Mouse (Mus musculus): ENCODE measurements at regions not wholly inside any gene's neighbourhood (a gene's known extent, or its start where the extent isn't known, plus 50 kb on each side); places are given as distances from the start of the nearest gene placed in this dataset.

DNA sequence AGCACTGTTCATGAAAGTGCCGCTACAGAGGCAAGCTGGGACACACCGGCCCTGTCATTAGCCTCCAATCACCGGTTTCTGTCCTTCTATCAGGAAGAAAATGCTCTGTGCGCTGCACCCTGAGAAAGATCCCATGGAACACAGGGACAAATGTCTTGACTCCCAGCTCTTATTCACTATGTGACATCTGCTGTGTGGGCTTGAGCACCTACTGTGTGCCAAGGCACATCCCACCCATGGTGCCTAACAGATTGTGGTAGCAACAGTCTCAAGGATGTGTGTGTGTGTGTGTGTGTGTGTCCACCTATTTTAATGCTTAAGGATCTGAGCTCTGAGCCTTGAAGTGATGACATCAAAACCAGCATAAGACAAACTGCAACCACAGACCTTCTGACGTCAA, 113.4 kb upstream of the Tbx3 start:
- DNase-seq (ENCODE audit: low read depth in 2 of 2, low spot score in 2 of 2), result no peak

DNA sequence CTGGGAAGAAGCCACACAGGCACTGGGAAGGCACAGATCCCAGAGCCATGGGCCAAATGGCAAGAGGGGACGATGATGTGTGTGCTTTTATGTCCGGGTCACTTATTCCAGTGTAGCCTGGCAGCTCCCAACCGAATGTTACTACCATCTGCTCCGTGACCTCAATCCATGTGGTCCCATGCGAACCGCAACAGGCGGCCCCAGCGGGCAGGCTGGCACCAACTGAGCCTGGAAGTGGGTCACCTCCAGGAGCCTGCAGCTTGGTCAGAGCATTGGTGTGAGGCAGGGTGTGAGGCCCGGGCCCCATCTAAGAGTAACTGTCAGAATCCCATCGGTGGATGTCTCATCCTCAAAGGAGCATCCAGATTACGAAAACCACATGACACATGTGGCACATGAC, 110.8 kb upstream of the Tbx3 start:
- DNase-seq (ENCODE audit: low read depth in 2 of 2, low spot score in 2 of 2), result no peak

DNA sequence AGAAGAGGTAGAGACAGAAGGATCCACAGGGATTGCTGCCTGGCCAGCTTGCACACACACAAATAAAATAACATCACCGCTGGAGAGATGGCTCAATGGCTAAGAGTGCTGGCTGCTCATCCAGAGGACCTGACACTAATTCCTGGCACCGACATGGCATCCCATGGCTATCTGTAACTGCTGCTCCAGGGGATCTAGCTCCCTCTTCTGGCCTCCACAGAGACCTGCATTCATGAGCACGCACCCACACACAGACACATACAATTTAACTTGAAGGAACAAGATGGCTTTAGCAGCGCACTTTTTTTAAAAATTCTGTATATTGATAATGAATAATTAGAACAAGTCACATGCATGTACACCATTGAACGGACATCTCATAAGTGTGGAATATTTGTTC, 110.1 kb upstream of the Tbx3 start:
- DNase-seq (ENCODE audit: low read depth in 2 of 2, low spot score in 2 of 2), result no peak

- no peak for DNase-seq (ENCODE audit: low read depth in 2 of 2, low spot score in 2 of 2)
Observed at GRCm38 (mm10) chr5:119561531-119561930, 108.9 kb upstream of the Tbx3 start.

GRCm38 (mm10) chr5:119563510-119564351, 106.7 kb upstream of the Tbx3 start:
- no peak for DNase-seq (ENCODE audit: low read depth in 2 of 2, low spot score in 2 of 2)

GRCm38 (mm10) chr5:119567639-119568038, 102.8 kb upstream of the Tbx3 start:
- no peak for DNase-seq (ENCODE audit: low read depth in 2 of 2, low spot score in 2 of 2)

GRCm38 (mm10) chr5:119570054-119570453, 100.4 kb upstream of the Tbx3 start:
- no peak for DNase-seq (ENCODE audit: low read depth in 2 of 2, low spot score in 2 of 2)

GRCm38 (mm10) chr5:119571644-119572043, 98.8 kb upstream of the Tbx3 start:
- no peak for DNase-seq (ENCODE audit: low read depth in 2 of 2, low spot score in 2 of 2)

GRCm38 (mm10) chr5:119575124-119575523, 95.3 kb upstream of the Tbx3 start:
- DNase-seq (ENCODE audit: low read depth in 2 of 2, low spot score in 2 of 2), result no peak

GRCm38 (mm10) chr5:119579288-119579687, 91.2 kb upstream of the Tbx3 start:
- no peak for DNase-seq (ENCODE audit: low read depth in 2 of 2, low spot score in 2 of 2)

DNA sequence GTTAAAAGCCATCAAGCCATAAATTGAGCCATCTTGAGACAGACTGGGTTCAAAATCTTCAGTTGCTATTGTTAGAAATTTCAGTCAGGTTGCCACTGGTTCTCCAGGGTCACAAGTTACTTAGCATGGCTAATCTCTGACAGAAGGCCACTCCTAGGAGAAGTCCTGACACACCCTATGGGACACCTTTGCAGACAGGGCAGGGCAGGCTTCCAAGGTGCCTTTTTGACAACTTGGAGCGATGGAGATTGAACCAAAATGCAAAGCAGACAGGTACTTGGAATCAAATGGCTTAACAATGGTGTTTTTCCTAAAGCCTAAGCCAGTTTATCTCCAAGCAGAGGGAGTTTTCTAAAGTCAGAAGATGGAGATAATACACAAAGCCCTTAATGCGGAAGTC, 90.7 kb upstream of the Tbx3 start:
- no peak for DNase-seq (ENCODE audit: low read depth in 2 of 2, low spot score in 2 of 2)

DNA sequence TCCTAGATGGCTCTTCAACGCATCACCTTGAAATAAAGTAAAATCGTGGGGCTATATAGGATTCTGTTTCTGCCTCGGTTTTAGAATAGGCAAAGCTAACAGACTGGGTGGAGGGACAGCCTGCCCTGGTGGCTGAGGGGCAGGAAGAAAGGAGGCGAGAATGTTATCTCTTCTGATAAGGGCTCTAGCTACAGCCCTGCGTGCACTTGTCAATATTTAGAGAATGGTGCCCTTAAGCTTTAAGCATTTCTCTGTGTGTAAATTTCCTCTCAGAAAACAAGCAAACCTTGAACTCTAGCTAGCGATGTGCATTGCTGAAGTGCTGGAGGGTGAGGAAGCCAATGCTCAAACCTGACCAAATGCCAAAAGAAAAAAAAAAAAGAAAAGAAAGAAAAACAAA, 90.1 kb upstream of the Tbx3 start:
- DNase-seq (ENCODE audit: low read depth in 2 of 2, low spot score in 2 of 2), result no peak

- no peak for DNase-seq (ENCODE audit: low read depth in 2 of 2, low spot score in 2 of 2)
Observed at GRCm38 (mm10) chr5:119580798-119581197, 89.7 kb upstream of the Tbx3 start.

GRCm38 (mm10) chr5:119584389-119584788, 86.1 kb upstream of the Tbx3 start:
- DNase-seq (ENCODE audit: low read depth in 2 of 2, low spot score in 2 of 2), result no peak

- DNase-seq (ENCODE audit: low read depth in 2 of 2, low spot score in 2 of 2), result no peak
Observed at GRCm38 (mm10) chr5:119584914-119585313, 85.6 kb upstream of the Tbx3 start.

DNA sequence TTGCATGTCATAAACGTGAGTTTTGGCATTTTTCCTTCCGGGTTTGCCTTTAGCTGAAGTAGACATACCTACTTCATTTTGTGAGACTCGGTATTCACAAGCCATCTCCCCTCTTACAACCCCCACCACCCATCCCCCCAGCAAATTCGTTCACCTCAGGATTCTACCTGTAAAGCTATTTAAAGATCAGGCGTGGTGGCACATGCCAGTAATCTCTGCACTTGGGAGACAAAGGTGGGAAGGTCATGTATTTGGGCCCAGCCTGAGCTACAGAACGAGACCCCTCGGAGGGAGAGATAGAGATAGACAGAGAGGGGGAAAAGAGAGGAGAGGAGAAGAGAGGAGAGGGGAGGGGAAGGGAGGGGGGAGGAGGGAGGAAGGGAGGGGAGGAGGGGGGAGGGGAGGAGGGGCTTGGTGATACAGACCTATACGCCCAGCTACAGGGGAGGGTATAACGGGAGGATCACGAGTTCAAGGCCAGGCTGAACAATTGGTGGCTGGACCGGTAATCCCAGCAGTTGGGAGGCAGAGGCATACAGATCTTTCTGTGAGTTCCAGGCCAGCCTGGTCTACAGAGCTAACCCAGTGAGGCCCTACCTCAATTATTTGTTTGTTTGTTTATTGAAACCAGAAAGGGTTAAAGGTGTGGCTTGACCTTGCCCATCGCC, 83.9 kb upstream of the Tbx3 start:
- no peak for DNase-seq (ENCODE audit: low read depth in 2 of 2, low spot score in 2 of 2)

GRCm38 (mm10) chr5:119587239-119587811, 83.1 kb upstream of the Tbx3 start:
- no peak for DNase-seq (ENCODE audit: low read depth in 2 of 2, low spot score in 2 of 2)

GRCm38 (mm10) chr5:119588340-119589272, 81.9 kb upstream of the Tbx3 start:
- no peak for DNase-seq (ENCODE audit: low read depth in 2 of 2, low spot score in 2 of 2)

- no peak for DNase-seq (ENCODE audit: low read depth in 2 of 2, low spot score in 2 of 2)
Observed at GRCm38 (mm10) chr5:119591271-119591670, 79.2 kb upstream of the Tbx3 start.

DNA sequence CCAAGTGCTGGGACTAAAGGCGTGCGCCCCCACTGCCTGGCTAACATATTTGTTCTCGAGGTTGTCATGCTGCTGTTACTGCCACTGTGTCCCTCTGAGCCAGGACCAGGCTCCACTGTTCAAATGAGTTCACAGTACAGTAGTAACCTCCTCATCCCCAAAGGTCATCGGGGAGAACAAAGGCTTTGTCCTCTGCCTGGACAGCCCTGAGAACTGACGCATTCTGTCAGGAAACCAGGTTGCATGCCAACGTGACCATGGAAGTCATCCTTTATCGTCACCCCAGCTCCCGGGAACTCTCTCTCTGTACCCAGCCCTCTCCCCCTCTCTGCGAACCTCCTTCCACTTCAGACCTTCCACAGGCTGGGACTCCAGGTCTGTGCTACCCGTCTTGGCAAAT, 77.6 kb upstream of the Tbx3 start:
- DNase-seq (ENCODE audit: low read depth in 2 of 2, low spot score in 2 of 2), result no peak

- no peak for DNase-seq (ENCODE audit: low read depth in 2 of 2, low spot score in 2 of 2)
Observed at GRCm38 (mm10) chr5:119594541-119594940, 75.9 kb upstream of the Tbx3 start.

All from CD8-positive naive resting alpha-beta T cell, adult 2 months (primary cell).